Mouse (Mus musculus): ENCODE data around the gene Cacna2d2. TPM values are rescaled to one million over a fixed set of nuclear protein-coding genes. Genes with fewer than 3 reads are reported as not detected.

The Cacna2d2 gene
- polyA plus RNA-seq, 1 experiment from 2014 or later, result 1.8 TPM

GRCm38 (mm10) chr9:107474016-107474415 is 74.6 kb downstream of the Cacna2d2 start:
- no peak overlapping the region for H3K27ac ChIP-seq (ENCODE audit: low read depth, low read length)

DNA sequence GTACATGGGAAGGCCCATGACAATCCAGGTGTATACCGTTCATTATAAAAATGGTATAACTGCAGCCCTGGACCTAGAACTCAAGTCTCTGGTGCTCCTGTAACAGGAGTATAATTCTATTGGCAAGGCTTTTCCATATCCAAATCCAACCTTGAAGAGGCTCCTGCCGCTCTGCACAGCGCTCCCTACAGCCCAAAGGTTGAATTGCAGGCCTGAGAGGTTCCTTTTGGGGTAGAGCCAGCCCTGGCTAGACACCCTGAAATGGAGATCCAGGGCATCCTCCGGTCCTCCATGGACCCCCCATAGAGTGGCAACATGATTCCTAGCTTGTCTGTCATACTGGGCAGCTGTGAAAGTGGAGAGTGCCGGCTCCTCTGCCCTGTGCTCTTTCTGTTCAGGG is 79.6 kb downstream of the Cacna2d2 start:
- peak overlapping the region; percentile 87 for H3K27ac ChIP-seq (ENCODE audit: low read depth, low read length)
- no peaks in the 10 kb centered on the region for H3K9me3 ChIP-seq (ENCODE audit: control insufficient read depth, low read length)
- H3K4me2 ChIP-seq (ENCODE audit: low read depth, low read length, severe bottlenecking), result 0 out of 2 replicates have a peak overlapping the region, but pooled peaks have one; percentile 45
- ATAC-seq (replicated peaks; ENCODE audit: low FRiP score) (no peak), DNase-seq (ENCODE audit: low spot score) (peak; percentile 82)
- H3K27me3 ChIP-seq (ENCODE audit: control insufficient read depth, insufficient read depth, low read length), result no peaks in the 10 kb centered on the region
- no peaks in the 10 kb centered on the region for H3K36me3 ChIP-seq (ENCODE audit: control insufficient read depth, insufficient read depth, low read length)
- WGBS, result 31% methylated on average over 5 of the region's 5 CpGs
- peak overlapping the region; percentile 40; the same call in 1 of the 2 replicates for H3K9ac ChIP-seq (ENCODE audit: low read length)
- H3K4me3 ChIP-seq (ENCODE audit: low read depth, low read length), result peak overlapping the region; percentile 18; the same call in 1 of the 2 replicates
- peaks cover 23% of the 10 kb centered on the region for H3K4me1 ChIP-seq (replicated peaks; ENCODE audit: control insufficient read depth, insufficient read depth, low read length)

More at GRCm38 (mm10) chr9:107474016-107474415, 74.6 kb downstream of the Cacna2d2 start:
- Histone ChIP-seq H3K9me3 (ENCODE audit: control insufficient read depth, low read length) (no peaks in the 10 kb centered on the region), H3K4me3 (ENCODE audit: low read depth, low read length) (no peak overlapping the region), H3K9ac (ENCODE audit: low read length) (no peak overlapping the region), H3K4me2 (ENCODE audit: low read depth, low read length, severe bottlenecking) (no peak overlapping the region), H3K27me3 (ENCODE audit: control insufficient read depth, insufficient read depth, low read length) (no peaks in the 10 kb centered on the region), H3K4me1 (replicated peaks; ENCODE audit: control insufficient read depth, insufficient read depth, low read length) (peaks cover 4% of the 10 kb centered on the region; the same call in 1 of the 2 replicates), H3K36me3 (ENCODE audit: control insufficient read depth, insufficient read depth, low read length) (no peaks in the 10 kb centered on the region)
- DNase-seq (ENCODE audit: low spot score), result no peak
- WGBS, result 81% methylated on average over 1 of the region's 1 CpGs
- no peak for ATAC-seq (replicated peaks; ENCODE audit: low FRiP score)

DNA sequence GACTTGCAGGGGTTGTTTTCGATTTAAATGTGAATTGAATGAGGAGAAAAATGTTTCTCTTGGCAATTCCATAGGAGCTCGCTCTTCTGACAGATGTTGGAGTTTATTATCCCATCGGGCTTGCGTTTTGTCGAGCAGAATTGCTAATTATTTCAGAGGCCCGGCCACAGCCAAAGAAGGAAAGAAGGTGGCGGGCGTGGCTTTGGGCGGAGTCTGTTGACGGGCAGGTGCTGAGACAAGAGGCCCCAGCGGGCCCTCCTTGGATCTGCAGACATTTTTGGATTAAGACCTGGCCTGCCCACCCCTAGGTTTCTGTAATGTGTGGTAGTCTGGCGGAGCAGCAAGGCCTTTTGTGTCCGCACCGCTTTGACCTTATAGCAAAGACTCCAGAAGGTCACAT is 80.2 kb downstream of the Cacna2d2 start:
- 3% methylated on average over 14 of the region's 14 CpGs for WGBS
- Histone ChIP-seq H3K27ac (ENCODE audit: low read depth, low read length) (peak overlapping the region; percentile 87), H3K9ac (ENCODE audit: low read length) (peak overlapping the region; percentile 40), H3K4me1 (replicated peaks; ENCODE audit: control insufficient read depth, insufficient read depth, low read length) (peaks cover 23% of the 10 kb centered on the region), H3K4me3 (ENCODE audit: low read depth, low read length) (peak overlapping the region; percentile 18), H3K36me3 (ENCODE audit: control insufficient read depth, insufficient read depth, low read length) (no peaks in the 10 kb centered on the region), H3K27me3 (ENCODE audit: control insufficient read depth, insufficient read depth, low read length) (no peaks in the 10 kb centered on the region), H3K4me2 (ENCODE audit: low read depth, low read length, severe bottlenecking) (peak overlapping the region; percentile 45), H3K9me3 (ENCODE audit: control insufficient read depth, low read length) (no peaks in the 10 kb centered on the region)
- DNase-seq (ENCODE audit: low spot score) (peak; percentile 84), ATAC-seq (replicated peaks; ENCODE audit: low FRiP score) (peak; percentile 31; the same call in 1 of the 2 replicates)

DNA sequence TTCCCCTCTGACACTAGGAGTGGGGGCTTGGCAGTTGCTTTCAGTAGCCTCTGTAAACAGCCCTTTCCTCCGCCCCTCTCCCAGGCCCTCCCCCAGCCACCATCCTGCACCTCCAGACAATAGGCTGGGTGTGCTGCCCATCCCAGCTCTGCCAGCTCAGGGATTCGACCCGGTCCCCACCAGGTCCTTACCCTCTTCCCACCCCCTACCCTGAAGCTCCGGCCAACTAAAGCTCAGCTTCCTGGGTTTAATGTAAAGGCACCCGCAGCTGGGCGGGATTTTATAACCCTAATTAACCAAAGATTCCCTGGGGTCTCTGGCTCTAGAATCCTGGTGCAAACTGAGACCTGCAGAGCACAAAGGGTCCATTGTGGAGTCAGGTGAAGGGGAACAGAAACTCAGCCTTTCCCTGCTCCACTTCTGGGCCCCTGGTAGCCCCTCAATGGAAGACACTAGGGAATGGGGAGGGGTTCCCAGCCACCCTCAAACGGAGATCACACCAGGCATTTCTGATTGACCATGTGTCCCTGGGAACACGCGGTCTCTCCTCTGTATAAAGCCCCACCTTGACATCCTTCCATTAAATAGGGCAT is 81.2 kb downstream of the Cacna2d2 start:
- H3K9ac ChIP-seq (ENCODE audit: low read length), result peak overlapping the region; percentile 24
- H3K27ac ChIP-seq (ENCODE audit: low read depth, low read length), result peak overlapping the region; percentile 87
- no peaks in the 10 kb centered on the region for H3K9me3 ChIP-seq (ENCODE audit: control insufficient read depth, low read length)
- no peaks in the 10 kb centered on the region for H3K27me3 ChIP-seq (ENCODE audit: control insufficient read depth, insufficient read depth, low read length)
- peaks cover 26% of the 10 kb centered on the region for H3K4me1 ChIP-seq (replicated peaks; ENCODE audit: control insufficient read depth, insufficient read depth, low read length)
- no peaks in the 10 kb centered on the region for H3K36me3 ChIP-seq (ENCODE audit: control insufficient read depth, insufficient read depth, low read length)
- DNase-seq (ENCODE audit: low spot score) (peak; percentile 84), ATAC-seq (replicated peaks; ENCODE audit: low FRiP score) (peak; percentile 67)
- H3K4me3 ChIP-seq (ENCODE audit: low read depth, low read length), result no peak overlapping the region
- WGBS, result 5% methylated on average over 9 of the region's 9 CpGs
- H3K4me2 ChIP-seq (ENCODE audit: low read depth, low read length, severe bottlenecking), result peak overlapping the region; percentile 22; the same call in 1 of the 2 replicates

- Histone ChIP-seq H3K27me3 (ENCODE audit: control insufficient read depth, insufficient read depth, low read length) (no peaks in the 10 kb centered on the region), H3K4me3 (ENCODE audit: low read depth, low read length) (no peak overlapping the region), H3K4me2 (ENCODE audit: low read depth, low read length, severe bottlenecking) (no peak overlapping the region), H3K36me3 (ENCODE audit: control insufficient read depth, insufficient read depth, low read length) (no peaks in the 10 kb centered on the region), H3K4me1 (replicated peaks; ENCODE audit: control insufficient read depth, insufficient read depth, low read length) (peaks cover 32% of the 10 kb centered on the region), H3K9me3 (ENCODE audit: control insufficient read depth, low read length) (no peaks in the 10 kb centered on the region), H3K27ac (ENCODE audit: low read depth, low read length) (peak overlapping the region; percentile 87), H3K9ac (ENCODE audit: low read length) (peak overlapping the region; percentile 25; the same call in 1 of the 2 replicates)
- WGBS, result 15% methylated on average over 16 of the region's 16 CpGs
- DNase-seq (ENCODE audit: low spot score), result peak; percentile 64
- no peak for ATAC-seq (replicated peaks; ENCODE audit: low FRiP score)
Measured at GRCm38 (mm10) chr9:107481340-107481739, 81.9 kb downstream of the Cacna2d2 start.

- Histone ChIP-seq H3K36me3 (ENCODE audit: control insufficient read depth, insufficient read depth, low read length) (no peaks in the 10 kb centered on the region), H3K27me3 (ENCODE audit: control insufficient read depth, insufficient read depth, low read length) (no peaks in the 10 kb centered on the region), H3K4me2 (ENCODE audit: low read depth, low read length, severe bottlenecking) (no peak overlapping the region), H3K9ac (ENCODE audit: low read length) (no peak overlapping the region), H3K27ac (ENCODE audit: low read depth, low read length) (peak overlapping the region; percentile 87; the same call in 1 of the 2 replicates), H3K9me3 (ENCODE audit: control insufficient read depth, low read length) (no peaks in the 10 kb centered on the region), H3K4me1 (replicated peaks; ENCODE audit: control insufficient read depth, insufficient read depth, low read length) (peaks cover 35% of the 10 kb centered on the region), H3K4me3 (ENCODE audit: low read depth, low read length) (no peak overlapping the region)
- 91% methylated on average over 9 of the region's 9 CpGs for WGBS
- no peak for DNase-seq (ENCODE audit: low spot score)
- ATAC-seq (replicated peaks; ENCODE audit: low FRiP score), result no peak
Measured at GRCm38 (mm10) chr9:107482004-107482403, 82.6 kb downstream of the Cacna2d2 start.

DNA sequence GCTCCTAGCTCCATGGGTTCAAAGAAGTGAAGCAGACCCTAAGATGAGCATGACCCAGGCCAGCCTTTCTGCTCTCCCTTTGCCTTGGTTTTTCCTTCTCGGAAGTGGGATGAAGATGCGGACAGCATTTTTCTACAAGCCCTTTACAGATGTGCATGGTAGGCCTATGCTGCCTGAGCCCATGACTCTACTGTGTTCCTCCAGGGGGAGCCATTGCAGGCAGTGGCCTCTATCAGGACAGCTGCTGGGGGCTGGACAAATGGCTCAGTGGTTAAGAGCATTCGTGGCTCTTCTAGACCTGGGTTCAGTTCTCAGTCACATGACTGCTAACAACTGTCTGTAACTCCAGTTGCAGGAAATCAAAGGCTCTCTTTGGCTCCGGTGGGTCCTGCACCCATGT is 83.4 kb downstream of the Cacna2d2 start:
- no peak overlapping the region for H3K27ac ChIP-seq (ENCODE audit: low read depth, low read length)
- DNase-seq (ENCODE audit: low spot score), result no peak
- 88% methylated on average over 4 of the region's 4 CpGs for WGBS

GRCm38 (mm10) chr9:107483714-107484113 is 84.3 kb downstream of the Cacna2d2 start:
- H3K4me1 ChIP-seq (replicated peaks; ENCODE audit: control insufficient read depth, insufficient read depth, low read length), result peaks cover 35% of the 10 kb centered on the region

More for the DNA sequence above, 83.4 kb downstream of the Cacna2d2 start:
- no peak overlapping the region for H3K4me3 ChIP-seq (ENCODE audit: low read depth, low read length)
- H3K9me3 ChIP-seq (ENCODE audit: control insufficient read depth, low read length), result no peaks in the 10 kb centered on the region
- no peak overlapping the region for H3K4me2 ChIP-seq (ENCODE audit: low read depth, low read length, severe bottlenecking)
- no peak for ATAC-seq (replicated peaks; ENCODE audit: low FRiP score)
- H3K36me3 ChIP-seq (ENCODE audit: control insufficient read depth, insufficient read depth, low read length), result no peaks in the 10 kb centered on the region
- no peak overlapping the region for H3K9ac ChIP-seq (ENCODE audit: low read length)
- peaks cover 35% of the 10 kb centered on the region for H3K4me1 ChIP-seq (replicated peaks; ENCODE audit: control insufficient read depth, insufficient read depth, low read length)
- no peaks in the 10 kb centered on the region for H3K27me3 ChIP-seq (ENCODE audit: control insufficient read depth, insufficient read depth, low read length)

GRCm38 (mm10) chr9:107484302-107484701 is 84.9 kb downstream of the Cacna2d2 start:
- no peak overlapping the region for H3K9ac ChIP-seq (ENCODE audit: low read length)
- no peak overlapping the region for H3K4me2 ChIP-seq (ENCODE audit: low read depth, low read length, severe bottlenecking)
- no peaks in the 10 kb centered on the region for H3K27me3 ChIP-seq (ENCODE audit: control insufficient read depth, insufficient read depth, low read length)
- no peaks in the 10 kb centered on the region for H3K9me3 ChIP-seq (ENCODE audit: control insufficient read depth, low read length)
- H3K36me3 ChIP-seq (ENCODE audit: control insufficient read depth, insufficient read depth, low read length), result no peaks in the 10 kb centered on the region
- peak overlapping the region; percentile 33; the same call in 1 of the 2 replicates for H3K27ac ChIP-seq (ENCODE audit: low read depth, low read length)
- peaks cover 33% of the 10 kb centered on the region for H3K4me1 ChIP-seq (replicated peaks; ENCODE audit: control insufficient read depth, insufficient read depth, low read length)
- peak; percentile 9; the same call in 1 of the 2 replicates for ATAC-seq (replicated peaks; ENCODE audit: low FRiP score)
- DNase-seq (ENCODE audit: low spot score), result peak; percentile 74
- WGBS, result 75% methylated on average over 17 of the region's 17 CpGs
- H3K4me3 ChIP-seq (ENCODE audit: low read depth, low read length), result no peak overlapping the region

More at GRCm38 (mm10) chr9:107483714-107484113, 84.3 kb downstream of the Cacna2d2 start:
- Histone ChIP-seq H3K27me3 (ENCODE audit: control insufficient read depth, insufficient read depth, low read length) (no peaks in the 10 kb centered on the region), H3K27ac (ENCODE audit: low read depth, low read length) (no peak overlapping the region), H3K9me3 (ENCODE audit: control insufficient read depth, low read length) (no peaks in the 10 kb centered on the region), H3K36me3 (ENCODE audit: control insufficient read depth, insufficient read depth, low read length) (no peaks in the 10 kb centered on the region), H3K4me3 (ENCODE audit: low read depth, low read length) (no peak overlapping the region), H3K4me2 (ENCODE audit: low read depth, low read length, severe bottlenecking) (no peak overlapping the region), H3K9ac (ENCODE audit: low read length) (no peak overlapping the region)
- WGBS, result 94% methylated on average over 5 of the region's 5 CpGs
- ATAC-seq (replicated peaks; ENCODE audit: low FRiP score) (no peak), DNase-seq (ENCODE audit: low spot score) (no peak)
